Mouse (Mus musculus) heart, embryonic 14.5 days (tissue): ENCODE results near the gene Ctf1. TPM values are rescaled to one million over a fixed set of nuclear protein-coding genes. Genes with fewer than 3 reads are reported as not detected.

ENCODE experiments used
- ATAC-seq: fragments of 200-750 bp; cut with Nextera tagmentation; 2 replicates; pipeline ENCODE4 v1.8.0; 2017; ENCODE audit warnings: low read depth, moderate TSS enrichment; ENCODE audit not compliant: insufficient number of reproducible peaks, insufficient read depth, low FRiP score
- H3K27ac ChIP-seq, 2 experiments: fragments of 200-500 bp in 1 of 2; fragments of 300-500 bp in 1 of 2; sonication (generic) in 1 of 2; replicated peaks in 1 of 2; 2 replicates each; pipeline ENCODE4 v1.5.1; 2012 to 2014; ENCODE audit warnings: low read depth in 2 of 2, low read length in 2 of 2, control low read depth in 1 of 2, mild to moderate bottlenecking in 1 of 2, mixed read lengths in 1 of 2; ENCODE audit not compliant: control insufficient read depth in 1 of 2, insufficient read depth in 1 of 2
- H3K27me3 ChIP-seq: fragments of 300-500 bp; sonication (generic); 2 replicates; pipeline ENCODE4 v1.6.1; 2014; ENCODE audit warnings: mild to moderate bottlenecking, low read length, control low read depth; ENCODE audit not compliant: control insufficient read depth, insufficient read depth
- H3K36me3 ChIP-seq: fragments of 300-500 bp; sonication (generic); 2 replicates; pipeline ENCODE4 v1.6.1; 2014; ENCODE audit warnings: mild to moderate bottlenecking, control low read depth, low read length, mixed read lengths; ENCODE audit not compliant: control insufficient read depth, insufficient read depth
- H3K4me1 ChIP-seq, 2 experiments: fragments of 200-500 bp in 1 of 2; fragments of 300-500 bp in 1 of 2; sonication (generic) in 1 of 2; 2 replicates each; pipeline ENCODE4 v1.6.1; 2012 to 2014; ENCODE audit warnings: low read length in 2 of 2, control low read depth in 1 of 2, mixed read lengths in 1 of 2; ENCODE audit not compliant: control insufficient read depth in 2 of 2, insufficient read depth in 2 of 2
- H3K4me2 ChIP-seq: fragments of 300-500 bp; sonication (generic); 2 replicates; pipeline ENCODE4 v1.6.1; 2014; ENCODE audit warnings: mild to moderate bottlenecking, low read length
- H3K4me3 ChIP-seq, 2 experiments: fragments of 200-500 bp in 1 of 2; fragments of 300-500 bp in 1 of 2; sonication (generic) in 1 of 2; 2 replicates each; pipeline ENCODE4 v1.5.1; 2012 to 2014; ENCODE audit warnings: low read length in 2 of 2, mild to moderate bottlenecking in 2 of 2, control low read depth in 1 of 2, low read depth in 1 of 2, moderate library complexity in 1 of 2; ENCODE audit not compliant: control insufficient read depth in 1 of 2, insufficient read depth in 1 of 2
- H3K9ac ChIP-seq: fragments of 300-500 bp; sonication (generic); 2 replicates; pipeline ENCODE4 v1.6.1; 2014; ENCODE audit warnings: mild to moderate bottlenecking, low read length
- H3K9me3 ChIP-seq: fragments of 300-500 bp; sonication (generic); 2 replicates; pipeline ENCODE4 v1.6.1; 2016; ENCODE audit warnings: low read length, control low read depth; ENCODE audit not compliant: control insufficient read depth
- WGBS: fragments of 180-500 bp; shearing (Covaris S2); extraction: QIAGEN DNeasy Blood & Tissue Kit; methylation state at CpG from one replicate; pipeline ENCODE4 v1.1.7; 2014; 5-methylcytosine and 5-hydroxymethylcytosine counted together
- polyA plus RNA-seq: library from polyadenylated mRNA; unstranded; fragments of >200 nt; fragmentation: Nextera tagmentation; extraction: Ambion mirVana; gene quantifications from 2 replicates; pipeline ENCODE4 v1.2.1, GENCODE M21; 2014

Ctf1 gene
- 4.7 and 5.6 TPM in 2 replicates for polyA plus RNA-seq

GRCm38 (mm10) chr7:127712461-127713385 lies at the start of gene Ctf1:
Ctf1 (plus strand) TSS chr7:127712736.
- WGBS = 4% methylated on average over 28 of the region's 28 CpGs
- Histone ChIP-seq H3K27me3 (0 out of 2 replicates have a peak, but pooled peaks cover 2% of the 10 kb centered on the region), H3K4me2 (peak within 1 kb of the TSS; percentile 75), H3K4me3 (peak within 1 kb of the TSS; percentile 31 to 42), H3K36me3 (no peaks in the 10 kb centered on the region), H3K9ac (peak within 1 kb of the TSS; percentile 59), H3K4me1 (peaks cover 15 to 21% of the 10 kb centered on the region in 2 experiments), H3K27ac (peak within 1 kb of the TSS; percentile 80 to 86), H3K9me3 (no peaks in the 10 kb centered on the region)
- ATAC-seq = no peak

- Histone ChIP-seq H3K4me3 (no peak overlapping the region), H3K36me3 (0 out of 2 replicates have a peak, but pooled peaks cover 5% of the 10 kb centered on the region), H3K9ac (no peak overlapping the region), H3K4me1 (peaks cover 0 to 5% of the 10 kb centered on the region in 2 experiments; a peak in 2 of 4 replicates), H3K9me3 (no peaks in the 10 kb centered on the region), H3K27ac (no peak overlapping the region), H3K27me3 (no peaks in the 10 kb centered on the region), H3K4me2 (no peak overlapping the region)
- WGBS = 73% methylated on average over 6 of the region's 6 CpGs
- ATAC-seq = no peak
Measured at GRCm38 (mm10) chr7:127662926-127663325, 49.6 kb upstream of the Ctf1 start.

DNA sequence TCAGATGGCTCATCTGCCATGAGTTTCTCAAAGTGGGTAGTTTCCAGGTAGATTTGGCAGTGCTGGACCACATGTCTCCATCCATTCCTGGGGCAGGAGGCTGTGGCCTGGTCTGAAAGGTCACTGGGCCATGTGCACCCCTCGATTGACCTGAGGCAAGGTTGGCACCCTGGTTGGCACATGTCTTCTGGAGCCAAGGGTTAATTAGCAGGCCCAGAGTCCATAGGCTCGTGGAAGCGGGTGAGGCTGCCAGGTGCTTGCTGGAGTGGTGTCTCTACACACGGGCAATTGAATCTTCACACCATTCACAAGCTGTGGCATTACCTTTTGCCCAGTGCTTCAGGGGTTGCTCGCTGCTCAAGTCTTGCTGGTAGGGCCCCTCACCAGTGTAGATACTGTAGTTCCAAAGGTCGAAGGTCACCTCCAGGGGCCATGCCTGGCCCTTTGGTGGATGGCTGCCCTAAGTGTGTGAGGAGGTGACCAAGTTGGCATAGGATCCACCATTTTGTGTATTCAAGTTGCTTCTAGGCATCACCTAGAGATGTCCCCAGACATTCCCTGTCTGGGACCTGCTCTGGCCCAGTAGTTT lies 46.4 kb upstream of the Ctf1 start:
- Histone ChIP-seq H3K36me3 (0 out of 2 replicates have a peak, but pooled peaks cover 5% of the 10 kb centered on the region), H3K9me3 (no peaks in the 10 kb centered on the region), H3K4me2 (no peak overlapping the region), H3K9ac (no peak overlapping the region), H3K27ac (no peak overlapping the region), H3K4me1 (peaks cover 0 to 5% of the 10 kb centered on the region in 2 experiments; a peak in 2 of 4 replicates), H3K27me3 (no peaks in the 10 kb centered on the region), H3K4me3 (no peak overlapping the region)
- WGBS = 88% methylated on average over 6 of the region's 6 CpGs
- no peak for ATAC-seq

DNA sequence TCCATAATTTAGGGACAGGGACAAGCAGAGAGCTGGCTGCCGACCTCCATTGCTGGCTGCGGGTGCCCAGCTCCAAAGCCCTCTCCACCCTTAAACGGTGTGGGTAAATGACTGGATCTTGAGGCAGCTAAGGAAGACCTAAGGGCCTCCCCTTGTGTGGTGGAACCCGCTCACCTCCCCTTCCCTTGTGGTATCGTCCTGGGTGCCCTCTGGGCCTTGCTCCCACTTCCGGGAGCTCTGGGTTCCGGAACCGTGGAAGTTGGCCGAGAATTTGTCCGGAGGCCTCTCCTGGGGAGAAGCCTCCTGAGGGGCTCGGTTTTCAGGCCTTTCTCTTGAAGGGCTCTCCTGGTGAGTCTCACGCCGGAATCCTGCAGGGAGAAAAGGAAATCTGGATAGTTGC lies 45.9 kb upstream of the Ctf1 start:
- WGBS = 85% methylated on average over 13 of the region's 13 CpGs
- H3K4me2 ChIP-seq = no peak overlapping the region
- ATAC-seq = no peak

DNA sequence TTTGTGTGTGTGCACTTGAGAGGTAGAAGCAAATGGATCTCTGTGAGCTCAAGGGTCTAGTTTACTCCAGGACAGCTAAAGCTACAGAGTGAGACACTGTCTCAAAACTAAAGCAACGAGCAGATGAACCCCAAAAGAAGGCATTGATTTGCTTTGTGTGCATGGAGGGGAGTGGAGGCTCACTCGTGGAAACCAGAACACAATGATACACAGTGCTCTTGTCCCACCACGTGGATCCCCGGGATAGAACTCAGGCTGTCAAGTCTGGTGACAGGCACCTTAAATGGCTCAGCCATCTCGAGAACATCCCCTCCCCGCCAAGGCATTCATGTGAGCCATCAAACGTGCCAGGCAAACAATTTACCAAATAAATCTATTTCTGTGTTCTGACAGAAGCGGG lies 45.4 kb upstream of the Ctf1 start:
- Histone ChIP-seq H3K36me3 (0 out of 2 replicates have a peak, but pooled peaks cover 5% of the 10 kb centered on the region), H3K4me2 (no peak overlapping the region), H3K4me1 (peaks cover 0 to 5% of the 10 kb centered on the region in 2 experiments; a peak in 2 of 4 replicates), H3K27me3 (no peaks in the 10 kb centered on the region), H3K9ac (no peak overlapping the region), H3K9me3 (no peaks in the 10 kb centered on the region), H3K4me3 (no peak overlapping the region), H3K27ac (no peak overlapping the region)
- 30% methylated on average over 8 of the region's 8 CpGs for WGBS
- no peak for ATAC-seq

More for the DNA sequence above, 45.9 kb upstream of the Ctf1 start:
- no peaks in the 10 kb centered on the region for H3K27me3 ChIP-seq
- H3K4me1 ChIP-seq = peaks cover 0 to 5% of the 10 kb centered on the region in 2 experiments; a peak in 2 of 4 replicates
- H3K9ac ChIP-seq = no peak overlapping the region
- H3K9me3 ChIP-seq = no peaks in the 10 kb centered on the region
- no peak overlapping the region for H3K27ac ChIP-seq
- 0 out of 2 replicates have a peak, but pooled peaks cover 5% of the 10 kb centered on the region for H3K36me3 ChIP-seq
- no peak overlapping the region for H3K4me3 ChIP-seq

GRCm38 (mm10) chr7:127671880-127672774 lies 40.4 kb upstream of the Ctf1 start:
- no peak for ATAC-seq
- no peak overlapping the region for H3K4me2 ChIP-seq
- WGBS = 66% methylated on average over 11 of the region's 11 CpGs
- H3K27ac ChIP-seq = no peak overlapping the region
- H3K27me3 ChIP-seq = no peaks in the 10 kb centered on the region
- H3K9ac ChIP-seq = no peak overlapping the region
- peaks cover 0 to 5% of the 10 kb centered on the region in 2 experiments; a peak in 2 of 4 replicates for H3K4me1 ChIP-seq
- H3K9me3 ChIP-seq = no peaks in the 10 kb centered on the region
- H3K4me3 ChIP-seq = no peak overlapping the region
- H3K36me3 ChIP-seq = no peaks in the 10 kb centered on the region

DNA sequence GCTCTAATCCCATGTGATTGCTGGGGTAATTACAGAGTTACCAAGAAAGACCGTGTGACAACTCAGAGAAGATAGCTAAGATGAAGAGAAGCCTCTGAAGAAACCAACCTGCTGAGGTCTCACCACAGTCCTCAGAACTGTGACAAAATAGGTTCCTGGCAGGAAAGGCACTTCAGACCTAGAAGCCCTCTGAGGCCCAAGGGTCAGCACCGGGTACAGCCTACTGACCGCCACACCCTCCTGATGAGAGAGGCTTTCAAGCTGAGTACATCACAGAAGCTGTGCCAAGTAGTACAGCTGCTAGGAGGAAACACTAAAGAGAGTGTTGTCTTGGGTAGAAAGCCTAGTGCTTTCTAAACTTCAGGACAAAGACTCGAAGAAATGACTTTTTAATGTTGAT lies 39.8 kb upstream of the Ctf1 start:
- no peaks in the 10 kb centered on the region for H3K4me1 ChIP-seq
- H3K27me3 ChIP-seq = no peaks in the 10 kb centered on the region
- no peak overlapping the region for H3K27ac ChIP-seq
- no peaks in the 10 kb centered on the region for H3K36me3 ChIP-seq
- WGBS = 63% methylated on average over 4 of the region's 4 CpGs
- H3K9ac ChIP-seq = no peak overlapping the region
- no peak for ATAC-seq
- H3K4me3 ChIP-seq = no peak overlapping the region
- H3K4me2 ChIP-seq = no peak overlapping the region
- no peaks in the 10 kb centered on the region for H3K9me3 ChIP-seq
